Mouse (Mus musculus): ENCODE data around the gene Zscan10. TPM values are rescaled to one million over a fixed set of nuclear protein-coding genes. Genes with fewer than 3 reads are reported as not detected.

Gene Zscan10
- total RNA-seq (2014; fragmentation: Nextera tagmentation) (not detected in 2 replicates), total RNA-seq (2017) (not detected in 2 replicates)

- no peak for ATAC-seq (replicated peaks; ENCODE audit: poor library complexity, severe bottlenecking)
Measured at GRCm38 (mm10) chr17:23600641-23601622, at the start of gene Zscan10. Zscan10 (plus strand) TSS chr17:23600856.

- ATAC-seq (replicated peaks; ENCODE audit: poor library complexity, severe bottlenecking) = peak; percentile 20
Measured at GRCm38 (mm10) chr17:23550856-23551255, 49.8 kb upstream of the Zscan10 start.

DNA sequence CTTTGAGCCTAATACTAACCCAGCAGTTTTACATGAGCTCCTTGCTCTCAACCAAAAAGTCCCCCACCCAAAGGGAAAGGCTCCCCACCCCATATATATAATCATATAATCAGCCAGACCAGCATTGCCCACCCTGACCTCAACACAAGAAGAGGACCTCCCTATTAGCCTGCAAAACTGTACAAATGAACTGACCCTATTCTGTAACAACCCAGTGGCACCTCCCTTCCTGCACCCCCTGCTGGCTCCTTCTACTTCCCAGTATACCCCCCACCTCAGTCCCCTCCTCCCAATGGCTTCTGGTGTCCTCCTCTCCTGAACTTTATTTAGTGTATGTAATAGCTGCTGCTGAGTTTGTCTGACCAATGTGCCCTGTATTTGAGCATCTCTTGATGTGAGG is 49.2 kb upstream of the Zscan10 start:
- ATAC-seq (replicated peaks; ENCODE audit: poor library complexity, severe bottlenecking) = no peak

DNA sequence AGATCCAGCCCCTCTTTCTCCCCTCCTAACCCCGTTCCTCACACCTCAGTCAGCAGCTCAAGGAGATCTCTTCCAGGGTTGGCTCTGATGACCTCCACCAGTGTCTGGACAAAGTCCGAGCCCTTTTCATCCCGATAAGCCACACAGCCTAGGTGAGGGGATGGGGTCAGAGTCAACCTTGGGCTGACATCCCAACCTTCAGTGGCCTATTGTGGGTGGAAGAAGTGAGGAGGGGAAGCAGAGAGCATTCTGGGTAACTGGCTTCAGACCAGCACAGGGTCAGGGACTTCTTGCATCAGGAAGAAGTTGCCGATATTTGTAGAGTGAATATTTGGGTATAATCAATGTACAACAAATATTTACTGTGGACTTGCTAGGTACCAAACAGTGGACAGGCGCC is 48.7 kb upstream of the Zscan10 start:
- no peak for ATAC-seq (replicated peaks; ENCODE audit: poor library complexity, severe bottlenecking)

GRCm38 (mm10) chr17:23552896-23553633 is 47.6 kb upstream of the Zscan10 start:
- ATAC-seq (replicated peaks; ENCODE audit: poor library complexity, severe bottlenecking) = no peak

DNA sequence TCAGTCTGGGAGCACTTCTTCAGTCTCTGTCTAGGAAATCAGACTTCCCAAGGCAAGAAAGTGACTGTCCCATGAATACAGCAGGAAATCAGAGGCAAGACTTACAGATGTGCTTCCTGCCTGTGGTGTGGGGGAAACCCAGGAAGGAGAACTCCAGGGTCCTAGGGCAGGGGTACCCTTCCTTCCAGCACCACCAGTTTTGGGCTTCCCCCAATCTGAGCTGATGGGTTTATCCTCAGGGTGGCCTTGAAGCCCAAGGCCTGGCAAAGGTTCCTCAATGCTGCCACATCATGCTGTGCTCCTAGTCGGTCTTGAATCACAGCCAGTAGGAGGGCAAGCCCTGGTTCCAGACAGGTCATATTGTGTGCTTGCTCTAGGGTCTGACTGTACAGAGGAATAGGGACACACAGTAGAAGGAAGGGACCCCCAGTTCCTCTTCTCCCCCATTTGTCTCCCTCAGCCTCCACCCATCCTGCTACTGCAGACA is 47.0 kb upstream of the Zscan10 start:
- no peak for ATAC-seq (replicated peaks; ENCODE audit: poor library complexity, severe bottlenecking)

- ATAC-seq (replicated peaks; ENCODE audit: poor library complexity, severe bottlenecking) = no peak
Measured at GRCm38 (mm10) chr17:23554321-23554720, 46.3 kb upstream of the Zscan10 start.

- no peak for ATAC-seq (replicated peaks; ENCODE audit: poor library complexity, severe bottlenecking)
Measured at GRCm38 (mm10) chr17:23555243-23555916, 45.3 kb upstream of the Zscan10 start.

- ATAC-seq (replicated peaks; ENCODE audit: poor library complexity, severe bottlenecking) = peak; percentile 44
Measured at GRCm38 (mm10) chr17:23559767-23560166, 40.9 kb upstream of the Zscan10 start.

DNA sequence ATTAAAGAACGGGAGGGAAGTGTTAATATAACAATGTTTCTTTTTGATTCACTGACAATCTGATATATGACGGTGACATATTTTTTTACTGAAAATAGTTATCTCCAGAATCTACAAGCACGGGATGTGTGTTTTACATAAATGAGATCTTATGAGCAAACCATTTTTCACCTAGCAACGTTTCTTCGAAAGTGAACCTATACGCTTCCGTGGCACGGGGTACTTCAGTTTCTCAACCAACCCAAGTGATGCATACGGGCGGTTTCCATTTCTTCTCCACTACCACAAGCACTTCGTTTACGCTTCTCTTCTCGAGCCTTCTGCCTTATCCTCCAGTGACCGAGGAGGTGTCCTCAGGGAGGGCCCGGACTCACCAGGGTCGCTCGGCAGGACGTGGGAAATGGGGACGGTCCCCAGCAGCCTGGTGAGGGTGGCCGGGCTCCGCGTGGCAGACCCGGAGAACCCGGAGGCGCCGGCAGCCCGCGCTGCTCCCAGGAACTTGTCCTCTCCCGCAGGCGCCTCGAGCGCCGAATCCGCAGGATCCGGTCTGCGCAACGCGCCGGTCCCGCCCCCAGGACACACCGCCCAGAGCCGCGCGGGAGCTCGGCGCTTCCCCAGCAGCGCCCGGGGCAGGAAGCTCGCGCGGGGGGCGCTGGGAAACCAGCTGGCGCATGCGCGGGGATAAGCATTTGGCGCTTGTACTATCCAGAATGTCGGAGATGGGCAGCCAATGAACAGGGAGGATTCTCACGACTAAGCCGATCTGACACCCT is 36.9 kb upstream of the Zscan10 start, which contains the start of gene Zfp213:
Zfp213 (minus strand) TSS at position 644 of the 773 bp plus-strand sequence.
- peak; percentile 85 for ATAC-seq (replicated peaks; ENCODE audit: poor library complexity, severe bottlenecking)

DNA sequence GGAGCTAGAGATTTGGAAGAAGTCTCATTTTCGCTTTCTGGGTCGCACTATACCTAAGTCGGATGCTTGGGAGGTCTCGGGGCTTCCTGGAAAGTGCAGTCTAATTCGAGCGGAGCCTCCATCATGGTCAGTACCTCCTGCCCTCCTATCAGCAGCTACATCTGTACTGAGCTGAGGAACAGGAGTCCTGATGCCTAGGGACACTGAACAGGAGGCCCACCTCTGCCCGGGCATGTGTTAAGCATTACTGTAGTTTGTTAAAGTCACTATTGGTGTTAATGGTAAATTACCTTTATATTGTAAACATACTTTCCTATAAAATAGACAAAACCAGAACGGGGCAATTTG is 36.3 kb upstream of the Zscan10 start:
- no peak for ATAC-seq (replicated peaks; ENCODE audit: poor library complexity, severe bottlenecking)

- ATAC-seq (replicated peaks; ENCODE audit: poor library complexity, severe bottlenecking) = no peak
Measured at GRCm38 (mm10) chr17:23566787-23567186, 33.9 kb upstream of the Zscan10 start.

GRCm38 (mm10) chr17:23568370-23568769 is 32.3 kb upstream of the Zscan10 start:
- ATAC-seq (replicated peaks; ENCODE audit: poor library complexity, severe bottlenecking) = no peak

GRCm38 (mm10) chr17:23570017-23570416 is 30.6 kb upstream of the Zscan10 start:
- peak; percentile 86 for ATAC-seq (replicated peaks; ENCODE audit: poor library complexity, severe bottlenecking)

GRCm38 (mm10) chr17:23571084-23571483 is 29.6 kb upstream of the Zscan10 start:
- ATAC-seq (replicated peaks; ENCODE audit: poor library complexity, severe bottlenecking) = 0 out of 2 replicates have a peak, but pooled peaks have one; percentile 18

DNA sequence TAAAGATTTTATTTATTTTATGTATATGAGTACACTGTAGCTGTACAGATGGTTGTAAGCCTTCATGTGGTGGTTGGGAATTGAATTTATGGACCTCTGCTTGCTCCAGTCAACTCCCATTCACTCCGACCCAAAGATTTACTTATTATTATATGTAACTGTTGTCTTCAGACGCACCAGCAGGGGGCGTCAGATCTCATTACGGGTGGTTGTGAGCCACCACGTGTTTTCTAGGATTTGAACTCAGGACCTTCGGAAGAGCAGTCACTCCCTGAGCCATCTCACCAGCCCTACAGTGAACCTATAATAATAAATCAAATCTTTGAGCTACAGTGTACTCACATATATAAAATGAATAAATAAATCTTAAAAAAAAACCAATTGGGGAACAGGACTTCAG is 28.6 kb upstream of the Zscan10 start:
- ATAC-seq (replicated peaks; ENCODE audit: poor library complexity, severe bottlenecking) = no peak

- no peak for ATAC-seq (replicated peaks; ENCODE audit: poor library complexity, severe bottlenecking)
Measured at GRCm38 (mm10) chr17:23574130-23574529, 26.5 kb upstream of the Zscan10 start.

DNA sequence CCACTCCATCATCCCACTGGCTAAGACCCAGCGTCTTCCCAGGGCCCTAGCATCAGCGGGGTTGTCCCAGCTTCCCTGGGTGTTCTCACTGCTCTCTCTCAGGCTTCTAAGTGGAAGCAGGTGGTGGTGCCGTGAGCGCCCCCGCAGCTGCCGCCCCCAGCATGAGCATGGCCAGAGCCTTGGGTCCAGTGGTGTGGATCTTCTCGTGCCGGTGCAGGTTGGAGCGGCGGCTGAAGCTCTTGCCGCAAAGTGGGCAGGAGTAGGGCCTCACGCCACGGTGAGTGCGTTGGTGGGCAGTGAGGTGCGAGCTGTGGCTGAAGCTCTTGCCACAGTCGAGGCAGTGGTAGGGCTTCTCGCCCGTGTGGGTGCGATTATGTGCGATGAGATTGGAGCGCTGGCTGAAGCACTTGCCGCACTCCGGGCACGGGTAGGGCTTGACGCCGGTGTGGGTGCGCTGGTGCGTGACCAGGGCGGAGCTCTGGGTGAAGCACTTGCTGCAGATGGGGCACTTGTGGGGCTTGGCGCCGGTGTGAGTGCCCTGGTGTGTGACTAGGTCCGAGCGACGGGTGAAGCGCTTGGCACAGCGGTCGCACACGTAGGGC is 24.6 kb upstream of the Zscan10 start:
- no peak for ATAC-seq (replicated peaks; ENCODE audit: poor library complexity, severe bottlenecking)

GRCm38 (mm10) chr17:23584786-23585185 is 15.9 kb upstream of the Zscan10 start:
- no peak for ATAC-seq (replicated peaks; ENCODE audit: poor library complexity, severe bottlenecking)
